Mouse (Mus musculus): ENCODE measurements around the gene Acbd4. TPM values are rescaled to one million over a fixed set of nuclear protein-coding genes. Genes with fewer than 3 reads are reported as not detected.

The Acbd4 gene
- polyA plus RNA-seq, 1 experiment, result 5.7 TPM

DNA sequence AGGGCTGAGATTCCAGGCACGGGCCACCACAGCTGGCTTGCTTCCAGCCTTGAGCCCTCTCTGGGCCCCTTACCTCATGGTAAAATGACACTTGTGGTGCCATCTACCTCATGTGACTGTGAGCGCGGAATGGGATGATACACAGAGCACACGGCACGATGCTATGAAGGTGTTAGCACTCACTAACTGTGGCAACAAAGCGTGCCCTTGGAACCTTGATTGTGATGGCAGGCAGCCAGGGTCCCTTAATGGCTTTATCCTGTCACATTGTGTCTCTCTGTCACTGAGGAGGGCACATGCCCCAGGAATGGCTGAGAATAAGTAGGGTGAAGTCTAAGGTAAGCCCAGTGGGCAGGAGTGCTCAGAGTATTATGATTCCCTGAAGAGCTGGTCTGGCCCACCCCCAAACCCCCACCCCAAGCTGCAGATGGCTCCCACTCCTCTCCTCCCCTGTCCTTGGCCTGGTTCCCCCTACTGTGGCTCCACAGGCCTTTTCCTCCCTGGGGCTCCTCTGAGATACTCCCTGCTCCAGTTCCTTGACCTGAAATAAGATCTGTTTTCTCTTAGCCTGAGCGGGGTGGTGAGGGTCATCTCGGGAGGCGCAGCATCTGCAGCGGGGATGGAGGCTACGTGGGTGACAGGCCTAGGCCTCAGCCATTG is 2.8 kb upstream of the Acbd4 start:
- no peak overlapping the region for H3K4me3 ChIP-seq (ENCODE audit: control insufficient read depth, low read depth, low read length)
- no peak overlapping the region for H3K27ac ChIP-seq (ENCODE audit: control insufficient read depth, insufficient read depth, low read depth, low read length)
- H3K36me3 ChIP-seq (ENCODE audit: control insufficient read depth, insufficient read depth, low read length), result no peaks in the 10 kb centered on the region
- no peaks in the 10 kb centered on the region for H3K27me3 ChIP-seq (ENCODE audit: control insufficient read depth, insufficient read depth, low read length)
- TF ChIP-seq POLR2A (IDR thresholded peaks at IDR 0.05; ENCODE audit: control insufficient read depth, low read depth, low read length) (no peak), CTCF (IDR thresholded peaks at IDR 0.05; ENCODE audit: control insufficient read depth, insufficient read depth, insufficient replicate concordance, low read depth, low read length) (no peak)
- peaks cover 22% of the 10 kb centered on the region for H3K4me1 ChIP-seq (ENCODE audit: control insufficient read depth, insufficient read depth, low read length)

DNA sequence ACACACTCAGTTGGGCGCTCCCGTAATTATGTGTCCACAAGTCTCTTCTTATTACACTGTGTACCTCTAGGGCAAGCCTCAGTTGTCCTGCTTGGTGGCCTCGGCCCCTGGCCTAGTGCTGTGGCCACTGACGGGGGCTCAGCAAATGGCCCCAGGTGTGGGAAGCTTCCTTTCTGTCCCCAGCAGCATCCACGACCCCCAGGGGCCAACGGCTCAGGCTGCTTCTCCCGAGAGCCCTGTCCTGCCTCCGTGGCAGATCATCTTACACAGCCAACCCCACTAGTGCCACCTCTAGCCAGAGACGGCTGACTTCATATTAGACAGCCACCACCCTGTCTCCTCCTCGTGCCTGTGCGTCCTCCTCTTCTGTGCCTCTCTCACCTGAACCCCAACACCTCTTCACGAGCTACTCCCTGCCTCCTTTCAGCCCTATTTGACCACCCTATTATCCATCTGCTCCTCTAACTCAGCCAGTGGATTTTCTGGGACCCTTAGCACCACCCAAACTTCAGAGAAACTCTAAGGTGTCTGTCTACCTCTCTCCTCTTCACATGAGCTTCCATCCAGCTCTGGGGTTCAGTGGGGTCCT is 2.0 kb upstream of the Acbd4 start:
- no peak overlapping the region for H3K27ac ChIP-seq (ENCODE audit: control insufficient read depth, insufficient read depth, low read depth, low read length)
- H3K27me3 ChIP-seq (ENCODE audit: control insufficient read depth, insufficient read depth, low read length), result no peaks in the 10 kb centered on the region
- TF ChIP-seq POLR2A (IDR thresholded peaks at IDR 0.05; ENCODE audit: control insufficient read depth, low read depth, low read length), result no peak
- TF ChIP-seq CTCF (IDR thresholded peaks at IDR 0.05; ENCODE audit: control insufficient read depth, insufficient read depth, insufficient replicate concordance, low read depth, low read length), result no peak
- H3K4me1 ChIP-seq (ENCODE audit: control insufficient read depth, insufficient read depth, low read length), result peaks cover 23% of the 10 kb centered on the region
- H3K36me3 ChIP-seq (ENCODE audit: control insufficient read depth, insufficient read depth, low read length), result no peaks in the 10 kb centered on the region
- H3K4me3 ChIP-seq (ENCODE audit: control insufficient read depth, low read depth, low read length), result no peak overlapping the region

DNA sequence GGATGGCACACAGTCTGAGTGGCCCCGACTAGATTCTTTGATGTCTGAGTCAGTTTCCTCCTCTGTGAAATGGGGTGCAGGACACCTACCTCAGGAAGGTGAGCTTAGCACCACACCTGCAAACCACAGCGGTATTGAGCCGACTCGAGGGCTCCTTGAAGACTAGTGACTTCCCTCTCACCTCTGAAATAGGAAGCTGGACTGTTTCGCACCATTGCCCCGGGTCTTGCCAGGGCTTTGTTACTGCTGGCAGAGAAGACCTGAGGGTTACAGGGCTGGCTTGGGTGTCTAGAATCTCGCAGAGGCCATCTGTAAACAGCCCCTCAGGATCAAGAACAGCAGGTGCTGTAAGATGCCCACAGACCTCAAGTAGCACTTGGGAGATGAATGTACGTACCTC is 1.1 kb upstream of the Acbd4 start:
- no peak overlapping the region for H3K4me3 ChIP-seq (ENCODE audit: control insufficient read depth, low read depth, low read length)
- no peak for TF ChIP-seq POLR2A (IDR thresholded peaks at IDR 0.05; ENCODE audit: control insufficient read depth, low read depth, low read length)
- no peak for TF ChIP-seq CTCF (IDR thresholded peaks at IDR 0.05; ENCODE audit: control insufficient read depth, insufficient read depth, insufficient replicate concordance, low read depth, low read length)
- no peaks in the 10 kb centered on the region for H3K27me3 ChIP-seq (ENCODE audit: control insufficient read depth, insufficient read depth, low read length)
- no peak overlapping the region for H3K27ac ChIP-seq (ENCODE audit: control insufficient read depth, insufficient read depth, low read depth, low read length)
- no peaks in the 10 kb centered on the region for H3K36me3 ChIP-seq (ENCODE audit: control insufficient read depth, insufficient read depth, low read length)
- H3K4me1 ChIP-seq (ENCODE audit: control insufficient read depth, insufficient read depth, low read length), result peaks cover 23% of the 10 kb centered on the region

DNA sequence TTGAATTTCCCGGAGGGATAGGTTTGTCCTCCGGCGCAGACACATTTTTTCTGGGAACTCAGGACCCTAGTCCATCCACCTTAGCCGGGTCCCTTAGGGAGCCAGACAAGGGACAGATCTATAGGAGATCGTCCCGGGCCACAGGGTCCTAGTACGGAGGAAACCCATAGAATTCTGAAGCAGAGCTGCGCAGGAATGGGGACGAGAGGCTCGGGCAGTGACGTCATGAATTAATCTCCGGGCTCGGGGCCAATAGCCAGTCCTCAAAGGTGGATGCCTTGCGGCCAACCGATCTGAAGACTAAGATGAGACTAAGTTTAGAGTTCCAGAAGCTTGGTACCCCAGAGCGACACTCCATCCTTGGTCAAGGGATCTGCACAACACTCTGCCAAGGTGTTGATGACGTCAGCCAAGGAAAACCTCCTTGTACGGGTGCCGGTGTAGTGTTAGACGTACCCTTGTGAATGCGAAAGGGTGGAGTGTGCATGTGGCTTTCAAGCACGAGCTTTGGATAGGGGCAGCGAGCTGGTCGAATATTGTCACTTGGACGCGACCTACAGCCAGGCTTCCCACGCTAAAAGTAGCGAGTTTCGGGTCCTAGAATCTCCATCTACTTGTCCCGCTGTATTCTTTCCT is 502 bp downstream of the Acbd4 start:
- no peak for TF ChIP-seq POLR2A (IDR thresholded peaks at IDR 0.05; ENCODE audit: control insufficient read depth, low read depth, low read length)
- no peak for TF ChIP-seq CTCF (IDR thresholded peaks at IDR 0.05; ENCODE audit: control insufficient read depth, insufficient read depth, insufficient replicate concordance, low read depth, low read length)
- Histone ChIP-seq H3K27ac (ENCODE audit: control insufficient read depth, insufficient read depth, low read depth, low read length) (peak overlapping the region; percentile 71), H3K27me3 (ENCODE audit: control insufficient read depth, insufficient read depth, low read length) (no peaks in the 10 kb centered on the region), H3K4me1 (ENCODE audit: control insufficient read depth, insufficient read depth, low read length) (peaks cover 23% of the 10 kb centered on the region), H3K4me3 (ENCODE audit: control insufficient read depth, low read depth, low read length) (peak overlapping the region; percentile 80), H3K36me3 (ENCODE audit: control insufficient read depth, insufficient read depth, low read length) (no peaks in the 10 kb centered on the region)

DNA sequence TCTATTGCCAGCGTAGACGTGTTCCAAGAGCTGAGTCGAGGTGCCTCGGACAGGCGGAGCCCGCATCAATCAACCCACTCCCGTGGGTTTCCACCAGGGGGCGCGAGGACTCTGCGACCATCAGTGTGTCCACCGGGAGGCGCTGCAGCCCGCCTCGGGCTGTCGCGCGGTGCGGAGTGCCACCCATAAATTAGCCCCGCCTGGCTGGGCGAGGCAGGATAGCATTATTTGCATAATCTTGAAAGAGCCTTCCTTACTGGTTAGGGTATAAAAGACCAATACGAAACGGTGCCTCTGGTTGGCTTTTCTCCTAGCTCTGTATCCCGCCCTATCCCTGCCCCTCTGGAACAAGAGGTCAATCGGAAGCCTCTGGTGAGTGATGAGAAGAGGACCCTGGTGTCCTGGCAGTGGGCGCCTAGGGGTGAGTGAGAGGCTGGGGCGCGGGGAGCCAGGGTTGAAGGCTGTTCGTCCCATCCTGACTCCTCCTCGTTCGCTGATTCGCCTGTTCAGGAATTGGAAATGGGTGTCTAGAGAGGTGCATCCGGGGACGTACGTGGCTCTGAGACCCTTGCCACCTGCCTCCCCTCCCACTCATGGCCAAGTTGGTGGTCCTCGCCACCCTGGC is 1.4 kb downstream of the Acbd4 start:
- Histone ChIP-seq H3K27ac (ENCODE audit: control insufficient read depth, insufficient read depth, low read depth, low read length) (no peak overlapping the region), H3K36me3 (ENCODE audit: control insufficient read depth, insufficient read depth, low read length) (no peaks in the 10 kb centered on the region), H3K27me3 (ENCODE audit: control insufficient read depth, insufficient read depth, low read length) (no peaks in the 10 kb centered on the region), H3K4me1 (ENCODE audit: control insufficient read depth, insufficient read depth, low read length) (peaks cover 23% of the 10 kb centered on the region), H3K4me3 (ENCODE audit: control insufficient read depth, low read depth, low read length) (peak overlapping the region; percentile 80)
- 0 out of 2 replicates have a peak, but pooled peaks have one; percentile 18 for TF ChIP-seq POLR2A (IDR thresholded peaks at IDR 0.05; ENCODE audit: control insufficient read depth, low read depth, low read length)
- peak; percentile 99 for TF ChIP-seq CTCF (IDR thresholded peaks at IDR 0.05; ENCODE audit: control insufficient read depth, insufficient read depth, insufficient replicate concordance, low read depth, low read length)

DNA sequence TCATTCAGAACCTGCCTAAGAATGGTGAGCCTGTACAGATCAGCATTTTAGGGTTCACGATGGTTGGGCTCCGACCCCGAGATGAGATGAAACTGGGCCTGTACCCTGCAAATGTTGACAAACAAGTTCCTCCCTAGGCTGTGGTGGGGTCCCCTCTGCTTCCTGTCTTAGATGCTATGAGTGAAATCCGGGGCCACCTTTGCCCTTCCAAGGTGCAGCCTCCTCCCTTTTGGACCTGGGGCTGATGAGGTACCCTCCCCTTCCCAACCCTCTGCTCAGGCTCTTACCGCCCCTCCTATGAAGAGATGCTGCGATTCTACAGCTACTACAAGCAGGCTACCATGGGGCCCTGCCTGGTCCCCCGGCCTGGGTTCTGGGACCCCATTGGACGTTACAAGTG is 2.1 kb downstream of the Acbd4 start:
- Histone ChIP-seq H3K4me1 (ENCODE audit: control insufficient read depth, insufficient read depth, low read length) (peaks cover 23% of the 10 kb centered on the region), H3K4me3 (ENCODE audit: control insufficient read depth, low read depth, low read length) (no peak overlapping the region), H3K27me3 (ENCODE audit: control insufficient read depth, insufficient read depth, low read length) (no peaks in the 10 kb centered on the region), H3K27ac (ENCODE audit: control insufficient read depth, insufficient read depth, low read depth, low read length) (no peak overlapping the region), H3K36me3 (ENCODE audit: control insufficient read depth, insufficient read depth, low read length) (no peaks in the 10 kb centered on the region)
- TF ChIP-seq CTCF (IDR thresholded peaks at IDR 0.05; ENCODE audit: control insufficient read depth, insufficient read depth, insufficient replicate concordance, low read depth, low read length) (no peak), POLR2A (IDR thresholded peaks at IDR 0.05; ENCODE audit: control insufficient read depth, low read depth, low read length) (no peak)

DNA sequence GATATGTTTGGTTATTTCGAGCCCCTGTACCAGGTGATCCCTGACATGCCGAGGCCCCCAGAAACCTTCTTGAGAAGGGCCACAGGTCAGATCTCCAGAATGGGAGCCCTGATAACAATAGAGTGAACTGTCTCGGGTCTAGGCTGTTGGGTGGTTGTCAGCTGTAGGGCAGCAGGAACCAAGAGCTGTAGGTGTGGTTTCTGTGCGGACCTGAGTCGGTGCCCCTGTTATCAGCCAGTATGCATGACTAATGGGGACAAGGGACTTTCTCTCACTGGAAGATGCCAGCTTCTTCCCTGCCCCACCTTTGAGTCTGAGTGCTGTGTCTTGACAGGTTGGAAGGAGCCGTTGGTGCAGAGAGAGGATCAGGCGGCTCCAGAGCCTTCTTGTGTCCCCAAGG is 3.0 kb downstream of the Acbd4 start:
- H3K27ac ChIP-seq (ENCODE audit: control insufficient read depth, insufficient read depth, low read depth, low read length), result no peak overlapping the region
- peaks cover 23% of the 10 kb centered on the region for H3K4me1 ChIP-seq (ENCODE audit: control insufficient read depth, insufficient read depth, low read length)
- no peak for TF ChIP-seq CTCF (IDR thresholded peaks at IDR 0.05; ENCODE audit: control insufficient read depth, insufficient read depth, insufficient replicate concordance, low read depth, low read length)
- TF ChIP-seq POLR2A (IDR thresholded peaks at IDR 0.05; ENCODE audit: control insufficient read depth, low read depth, low read length), result no peak
- no peaks in the 10 kb centered on the region for H3K36me3 ChIP-seq (ENCODE audit: control insufficient read depth, insufficient read depth, low read length)
- no peak overlapping the region for H3K4me3 ChIP-seq (ENCODE audit: control insufficient read depth, low read depth, low read length)
- no peaks in the 10 kb centered on the region for H3K27me3 ChIP-seq (ENCODE audit: control insufficient read depth, insufficient read depth, low read length)
